Mouse (Mus musculus) myocyte (in vitro differentiated cells): ENCODE results near the gene Pced1b. TPM values are rescaled to one million over a fixed set of nuclear protein-coding genes. Genes with fewer than 3 reads are reported as not detected.

ENCODE experiments used
- H3K27me3 ChIP-seq: one replicate; pipeline ENCODE4 v1.6.1; 2011; ENCODE audit not compliant: control insufficient read depth, insufficient read depth, insufficient read length
- H3K36me3 ChIP-seq: one replicate; pipeline ENCODE4 v1.6.1; 2011; ENCODE audit not compliant: control insufficient read depth, insufficient read depth
- H3K4me2 ChIP-seq: one replicate; pipeline ENCODE4 v1.6.1; 2011; ENCODE audit warnings: low read depth, control low read depth
- H3K4me3 ChIP-seq: one replicate; pipeline ENCODE4 v1.5.1; 2011; ENCODE audit warnings: mild to moderate bottlenecking, control low read depth, moderate library complexity
- H3K79me2 ChIP-seq: one replicate; pipeline ENCODE4 v1.6.1; 2011; ENCODE audit not compliant: control insufficient read depth, insufficient read depth
- H3ac ChIP-seq: one replicate; pipeline ENCODE4 v1.6.1; 2011; ENCODE audit not compliant: control insufficient read depth, insufficient read length
- CEBPB ChIP-seq: IDR thresholded peaks from 2 replicates; pipeline ENCODE4 v1.6.1; 2011; ENCODE audit warnings: mild to moderate bottlenecking, moderate library complexity; ENCODE audit not compliant: poor library complexity, insufficient read depth, severe bottlenecking
- E2F4 ChIP-seq: IDR thresholded peaks from one replicate; pipeline ENCODE4 v1.6.1; 2011; ENCODE audit warnings: mild to moderate bottlenecking, control low read depth, moderate library complexity; ENCODE audit not compliant: insufficient read depth
- MAX ChIP-seq: IDR thresholded peaks from one replicate; pipeline ENCODE4 v1.6.1; 2011; ENCODE audit warnings: low read depth, mild to moderate bottlenecking, control low read depth
- MYOD1 ChIP-seq, 3 experiments: IDR thresholded peaks; one replicate each; pipeline ENCODE4 v1.6.1; 2011; ENCODE audit warnings: control low read depth in 2 of 3, low read depth in 2 of 3, mild to moderate bottlenecking in 2 of 3, moderate library complexity in 1 of 3; ENCODE audit not compliant: insufficient read length in 2 of 3, control insufficient read depth in 1 of 3
- MYOG ChIP-seq, 3 experiments: IDR thresholded peaks; one replicate each; pipeline ENCODE4 v1.6.1; 2011; ENCODE audit warnings: control low read depth in 2 of 3, low read depth in 2 of 3, mild to moderate bottlenecking in 2 of 3; ENCODE audit not compliant: insufficient read length in 2 of 3, control insufficient read depth in 1 of 3, insufficient read depth in 1 of 3
- POLR2A ChIP-seq: IDR thresholded peaks from one replicate; pipeline ENCODE4 v1.6.1; 2011; ENCODE audit warnings: low read depth, mild to moderate bottlenecking, control low read depth, moderate library complexity; ENCODE audit not compliant: insufficient read length
- POLR2AphosphoS2 ChIP-seq: IDR thresholded peaks from one replicate; pipeline ENCODE4 v1.6.1; 2011; ENCODE audit warnings: low read depth, control low read depth; ENCODE audit not compliant: insufficient read length
- REST ChIP-seq: IDR thresholded peaks from one replicate; pipeline ENCODE4 v1.6.1; 2011; ENCODE audit warnings: mild to moderate bottlenecking, control low read depth, moderate library complexity; ENCODE audit not compliant: insufficient read depth, insufficient read length
- SRF ChIP-seq: IDR thresholded peaks from one replicate; pipeline ENCODE4 v1.6.1; 2011; ENCODE audit warnings: low read depth; ENCODE audit not compliant: control insufficient read depth, insufficient read length
- TCF12 ChIP-seq: IDR thresholded peaks from one replicate; pipeline ENCODE4 v1.6.1; 2011; ENCODE audit warnings: mild to moderate bottlenecking, control low read depth; ENCODE audit not compliant: poor library complexity, insufficient read depth, severe bottlenecking
- TCF3 ChIP-seq: IDR thresholded peaks from one replicate; pipeline ENCODE4 v1.6.1; 2011; ENCODE audit warnings: low read depth, control low read depth; ENCODE audit not compliant: insufficient read length
- USF1 ChIP-seq: IDR thresholded peaks from one replicate; pipeline ENCODE4 v1.6.1; 2011; ENCODE audit warnings: low read depth, mild to moderate bottlenecking, control low read depth, moderate library complexity
- polyA plus RNA-seq: library from polyadenylated mRNA; unstranded; fragments of >200 nt; fragmentation: generic; extraction: Trizol; gene quantifications from one replicate; pipeline ENCODE4 v1.2.1, GENCODE M21; 2012; ENCODE audit warnings: missing spikeins

Gene Pced1b
- polyA plus RNA-seq, 1 experiment: 0.68 TPM

GRCm38 (mm10) chr15:97411136-97411535, 164.2 kb downstream of the Pced1b start:
- Histone ChIP-seq H3K4me2 (no peak overlapping the region), H3K79me2 (no peaks in the 10 kb centered on the region), H3K36me3 (no peaks in the 10 kb centered on the region), H3ac (no peak overlapping the region), H3K27me3 (no peaks in the 10 kb centered on the region), H3K4me3 (no peak overlapping the region)
- no peak for TF ChIP-seq E2F4

GRCm38 (mm10) chr15:97411671-97412070, 164.8 kb downstream of the Pced1b start:
- H3K4me3 ChIP-seq: no peak overlapping the region
- no peaks in the 10 kb centered on the region for H3K36me3 ChIP-seq
- no peak overlapping the region for H3ac ChIP-seq
- no peaks in the 10 kb centered on the region for H3K79me2 ChIP-seq
- TF ChIP-seq SRF: no peak
- TF ChIP-seq REST: no peak
- no peak for TF ChIP-seq TCF3
- no peak overlapping the region for H3K4me2 ChIP-seq
- H3K27me3 ChIP-seq: no peaks in the 10 kb centered on the region

- H3K36me3 ChIP-seq: no peaks in the 10 kb centered on the region
- H3ac ChIP-seq: no peak overlapping the region
- H3K4me2 ChIP-seq: no peak overlapping the region
- no peak for TF ChIP-seq MYOG (IDR thresholded peaks at IDR 0.05; ENCODE audit: control insufficient read depth in 1 of 3, insufficient read depth in 1 of 3, insufficient read length in 2 of 3, low read depth in 2 of 3)
- no peak for TF ChIP-seq REST
- no peak for TF ChIP-seq POLR2AphosphoS2
- no peak for TF ChIP-seq POLR2A
- no peak for TF ChIP-seq E2F4
- TF ChIP-seq TCF3: no peak
- H3K27me3 ChIP-seq: no peaks in the 10 kb centered on the region
- no peak overlapping the region for H3K4me3 ChIP-seq
- no peaks in the 10 kb centered on the region for H3K79me2 ChIP-seq
Measured at GRCm38 (mm10) chr15:97412308-97412707, 165.4 kb downstream of the Pced1b start.

GRCm38 (mm10) chr15:97412861-97413260, 166.0 kb downstream of the Pced1b start:
- no peaks in the 10 kb centered on the region for H3K27me3 ChIP-seq
- no peaks in the 10 kb centered on the region for H3K36me3 ChIP-seq
- TF ChIP-seq MYOD1 (IDR thresholded peaks at IDR 0.05; ENCODE audit: control insufficient read depth in 1 of 3, insufficient read length in 2 of 3, low read depth in 2 of 3) (no peak), POLR2AphosphoS2 (no peak), USF1 (no peak), MAX (no peak), REST (no peak)
- H3K79me2 ChIP-seq: no peaks in the 10 kb centered on the region
- no peak overlapping the region for H3ac ChIP-seq
- H3K4me2 ChIP-seq: no peak overlapping the region
- H3K4me3 ChIP-seq: no peak overlapping the region

GRCm38 (mm10) chr15:97414718-97415413, 168.0 kb downstream of the Pced1b start:
- no peak for TF ChIP-seq USF1
- TF ChIP-seq REST: no peak
- TF ChIP-seq MAX: no peak
- TF ChIP-seq TCF12: no peak
- TF ChIP-seq TCF3: no peak
- TF ChIP-seq MYOG (IDR thresholded peaks at IDR 0.05; ENCODE audit: control insufficient read depth in 1 of 3, insufficient read depth in 1 of 3, insufficient read length in 2 of 3, low read depth in 2 of 3): no peak
- no peak for TF ChIP-seq POLR2AphosphoS2
- TF ChIP-seq CEBPB: no peak
- no peak for TF ChIP-seq MYOD1 (IDR thresholded peaks at IDR 0.05; ENCODE audit: control insufficient read depth in 1 of 3, insufficient read length in 2 of 3, low read depth in 2 of 3)
- TF ChIP-seq POLR2A: no peak
- TF ChIP-seq E2F4: no peak
- TF ChIP-seq SRF: no peak
- no peak overlapping the region for H3ac ChIP-seq
- no peaks in the 10 kb centered on the region for H3K36me3 ChIP-seq
- no peak overlapping the region for H3K4me2 ChIP-seq
- H3K4me3 ChIP-seq: no peak overlapping the region
- H3K79me2 ChIP-seq: no peaks in the 10 kb centered on the region
- H3K27me3 ChIP-seq: no peaks in the 10 kb centered on the region

GRCm38 (mm10) chr15:97415426-97415946, 168.6 kb downstream of the Pced1b start:
- H3K27me3 ChIP-seq: no peaks in the 10 kb centered on the region
- TF ChIP-seq POLR2AphosphoS2 (no peak), TCF3 (no peak), POLR2A (no peak), CEBPB (no peak), E2F4 (no peak), SRF (no peak), MAX (no peak), MYOG (IDR thresholded peaks at IDR 0.05; ENCODE audit: control insufficient read depth in 1 of 3, insufficient read depth in 1 of 3, insufficient read length in 2 of 3, low read depth in 2 of 3) (no peak), REST (no peak)
- no peak overlapping the region for H3K4me2 ChIP-seq
- H3ac ChIP-seq: no peak overlapping the region
- H3K36me3 ChIP-seq: no peaks in the 10 kb centered on the region
- H3K79me2 ChIP-seq: no peaks in the 10 kb centered on the region
- H3K4me3 ChIP-seq: no peak overlapping the region
